Mouse (Mus musculus) forebrain, embryonic 10.5 days (tissue): Measurements from ENCODE around the gene Perm1. TPM values are rescaled to one million over a fixed set of nuclear protein-coding genes. Genes with fewer than 3 reads are reported as not detected.
A peak's percentile ranks its signal among the peaks of the same experiment; 100 is the strongest.

ENCODE experiments used
- DNase-seq: peaks from one replicate; pipeline ENCODE4 v3.0.0-alpha.2; 2017; ENCODE audit warnings: low spot score; ENCODE audit errors: extremely low spot score
- H3K27ac ChIP-seq: fragments of 300-500 bp; sonication (generic); 2 replicates; pipeline ENCODE4 v1.5.1; 2016; ENCODE audit warnings: mild to moderate bottlenecking
- H3K27me3 ChIP-seq: fragments of 300-500 bp; sonication (generic); 2 replicates; pipeline ENCODE4 v1.6.1; 2016; ENCODE audit warnings: mild to moderate bottlenecking; ENCODE audit not compliant: poor library complexity, severe bottlenecking
- H3K36me3 ChIP-seq: fragments of 300-500 bp; sonication (generic); replicated peaks from 2 replicates; pipeline ENCODE4 v1.6.1; 2016; ENCODE audit warnings: mild to moderate bottlenecking, moderate library complexity
- H3K4me1 ChIP-seq: fragments of 300-500 bp; sonication (generic); 2 replicates; pipeline ENCODE4 v1.6.1; 2016
- H3K4me3 ChIP-seq: fragments of 300-500 bp; sonication (generic); 2 replicates; pipeline ENCODE4 v1.5.1; 2016; ENCODE audit warnings: mild to moderate bottlenecking, moderate library complexity
- H3K9me3 ChIP-seq: fragments of 300-500 bp; sonication (generic); 2 replicates; pipeline ENCODE4 v1.6.1; 2016; ENCODE audit warnings: mild to moderate bottlenecking, moderate library complexity
- WGBS: fragments of 180-500 bp; shearing (Covaris S2); methylation state at CpG from one replicate; pipeline ENCODE4 v1.1.7; 2016; 5-methylcytosine and 5-hydroxymethylcytosine counted together
- polyA plus RNA-seq: library from polyadenylated mRNA; unstranded; fragments of >200 nt; fragmentation: Nextera tagmentation; extraction: Ambion mirVana; gene quantifications from 2 replicates; pipeline ENCODE4 v1.2.1, GENCODE M21; 2016

The Perm1 gene
- polyA plus RNA-seq, result 1.1 TPM in 2 replicates

DNA sequence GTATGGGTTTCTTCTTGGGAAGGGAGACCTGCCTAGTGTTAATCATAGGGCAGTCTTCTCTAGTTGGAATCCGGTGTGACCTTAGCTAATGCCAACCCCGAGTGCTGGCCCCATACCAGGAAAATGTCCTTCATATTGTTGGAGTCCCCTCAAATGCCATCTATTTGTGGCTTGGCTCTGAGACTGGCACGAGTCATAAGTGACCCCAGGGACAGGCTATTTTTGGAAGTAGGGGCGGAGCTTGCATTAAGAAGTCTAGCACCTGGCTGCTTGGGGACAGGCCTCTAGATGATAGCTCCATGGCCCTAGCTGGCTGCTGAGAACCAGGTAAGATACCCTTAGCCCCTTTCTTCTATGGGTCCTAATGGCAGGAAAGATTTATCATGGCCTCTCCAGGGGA, at the start of gene Perm1:
Perm1 (plus strand) TSS at position 220 of the 400 bp plus-strand sequence.
- WGBS, result 86% methylated on average over 4 of the region's 4 CpGs
- 0 out of 2 replicates have a peak, but pooled peaks cover 3% of the 10 kb centered on the region for H3K36me3 ChIP-seq
- H3K27me3 ChIP-seq, result no peaks in the 10 kb centered on the region
- H3K4me3 ChIP-seq, result no peak within 1 kb of the TSS
- H3K27ac ChIP-seq, result no peak within 1 kb of the TSS
- H3K4me1 ChIP-seq, result no peaks in the 10 kb centered on the region
- no peak for DNase-seq
- no peaks in the 10 kb centered on the region for H3K9me3 ChIP-seq

DNA sequence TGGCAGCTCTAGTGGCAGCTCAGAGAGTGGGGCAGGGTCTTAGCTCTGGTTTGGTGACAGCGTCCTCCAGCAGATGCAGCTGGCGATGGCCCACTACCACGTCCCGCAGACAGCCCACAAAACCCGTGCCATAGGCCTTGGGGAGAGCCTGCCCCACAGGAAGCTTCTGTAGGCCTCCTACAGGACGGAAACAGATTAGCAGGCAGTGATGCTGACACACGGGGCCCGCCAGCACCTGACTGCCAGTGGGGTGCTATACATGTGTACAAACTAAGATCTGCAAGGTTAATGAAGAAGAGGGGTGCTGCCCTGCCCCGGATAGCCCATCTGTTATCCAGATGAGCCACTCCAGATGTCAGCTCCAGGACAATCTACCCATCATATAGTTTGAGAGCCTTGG, 49.2 kb upstream of the Perm1 start:
- no peaks in the 10 kb centered on the region for H3K4me1 ChIP-seq
- no peak overlapping the region for H3K4me3 ChIP-seq
- WGBS, result 91% methylated on average over 9 of the region's 9 CpGs
- no peak overlapping the region for H3K27ac ChIP-seq
- no peak for DNase-seq
- H3K36me3 ChIP-seq, result peaks cover 99% of the 10 kb centered on the region
- no peaks in the 10 kb centered on the region for H3K27me3 ChIP-seq
- peaks cover 20% of the 10 kb centered on the region for H3K9me3 ChIP-seq

DNA sequence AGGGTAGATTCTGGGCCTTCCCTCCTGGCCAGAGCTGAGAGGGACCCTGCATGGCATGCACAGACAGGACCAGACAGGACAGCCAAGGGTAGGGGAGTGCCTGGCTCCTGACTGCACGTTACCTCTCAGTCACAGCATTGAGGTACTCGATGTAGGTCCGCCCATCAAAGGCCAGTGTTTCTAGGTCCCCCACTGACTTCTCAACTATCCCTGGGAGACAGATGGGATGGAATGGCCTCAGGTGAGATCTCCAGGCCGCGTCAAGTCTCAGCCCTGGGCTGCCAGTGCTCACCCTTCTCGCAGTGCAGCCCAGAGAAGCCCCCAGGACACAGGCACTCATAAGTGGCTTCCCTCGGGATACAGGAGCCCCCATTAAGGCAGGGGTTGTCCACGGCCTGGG, 47.1 kb upstream of the Perm1 start:
- WGBS, result 92% methylated on average over 8 of the region's 8 CpGs
- no peak overlapping the region for H3K4me3 ChIP-seq
- DNase-seq, result no peak
- H3K9me3 ChIP-seq, result peaks cover 1% of the 10 kb centered on the region; the same call in 1 of the 2 replicates
- H3K36me3 ChIP-seq, result peaks cover 100% of the 10 kb centered on the region
- no peak overlapping the region for H3K27ac ChIP-seq
- H3K4me1 ChIP-seq, result no peaks in the 10 kb centered on the region
- H3K27me3 ChIP-seq, result no peaks in the 10 kb centered on the region

DNA sequence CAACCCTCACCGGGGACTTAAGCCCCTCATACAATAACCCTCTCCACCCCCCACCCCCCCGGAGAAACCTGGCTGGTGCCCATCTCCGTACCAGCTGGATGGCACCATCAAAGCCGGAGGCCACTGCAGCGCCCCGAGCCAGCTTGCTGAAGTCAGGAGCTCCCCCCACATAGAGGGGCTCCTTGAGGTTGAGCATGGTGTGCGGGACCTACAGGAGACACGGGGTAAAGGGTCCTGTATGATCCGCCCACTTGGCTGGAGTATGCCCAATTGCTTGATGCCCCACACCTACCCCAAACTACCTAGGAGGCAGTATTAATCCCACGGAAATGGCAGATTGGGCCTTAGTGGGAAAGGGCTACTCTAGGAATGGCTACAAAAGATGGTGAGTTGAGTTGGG, 46.5 kb upstream of the Perm1 start:
- Histone ChIP-seq H3K27ac (no peak overlapping the region), H3K9me3 (no peaks in the 10 kb centered on the region), H3K4me1 (no peaks in the 10 kb centered on the region), H3K36me3 (peaks cover 100% of the 10 kb centered on the region), H3K27me3 (no peaks in the 10 kb centered on the region), H3K4me3 (no peak overlapping the region)
- 95% methylated on average over 10 of the region's 10 CpGs for WGBS
- no peak for DNase-seq

DNA sequence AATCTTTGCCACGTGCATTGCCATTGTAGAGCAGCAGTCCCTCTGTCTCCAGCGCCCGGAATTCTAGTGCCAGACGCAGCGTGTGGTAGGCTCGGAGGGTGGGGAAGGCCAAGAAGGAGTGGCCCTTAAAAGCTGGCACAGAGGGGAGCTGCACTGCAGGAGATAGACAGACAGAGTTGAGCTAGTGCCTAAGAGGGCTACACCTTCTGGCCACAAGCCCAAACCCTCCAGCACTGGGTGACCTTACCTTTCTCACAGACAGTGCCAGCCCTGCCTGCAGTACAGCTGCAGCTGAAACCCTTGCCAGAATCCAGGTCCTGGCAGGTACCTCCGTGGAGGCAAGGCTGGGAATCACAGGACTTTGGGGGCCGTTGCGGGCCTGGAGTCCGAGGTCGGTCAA, 43.8 kb upstream of the Perm1 start:
- H3K36me3 ChIP-seq, result peaks cover 100% of the 10 kb centered on the region
- H3K27ac ChIP-seq, result no peak overlapping the region
- H3K9me3 ChIP-seq, result no peaks in the 10 kb centered on the region
- no peak overlapping the region for H3K4me3 ChIP-seq
- DNase-seq, result no peak
- H3K27me3 ChIP-seq, result no peaks in the 10 kb centered on the region
- H3K4me1 ChIP-seq, result no peaks in the 10 kb centered on the region
- WGBS, result 97% methylated on average over 11 of the region's 11 CpGs

DNA sequence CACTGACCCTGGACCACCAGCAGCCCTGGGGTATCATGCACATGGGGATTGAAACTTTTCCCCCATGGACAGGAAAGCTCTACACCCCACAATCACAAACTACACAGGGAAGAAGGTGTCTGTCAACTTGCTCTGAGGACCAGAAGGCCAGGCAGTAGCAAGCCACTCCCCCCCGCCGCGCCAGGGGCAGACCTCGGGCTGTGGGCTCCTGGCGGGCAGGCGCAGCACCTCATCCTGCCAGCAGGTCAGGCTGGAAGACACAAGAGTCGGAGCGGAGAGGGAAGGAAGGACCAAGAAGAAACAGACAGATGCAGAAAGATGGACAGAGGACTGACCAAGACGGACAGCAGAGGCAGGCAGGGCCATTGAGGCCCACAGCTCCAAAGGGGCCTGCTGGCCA, 38.0 kb upstream of the Perm1 start:
- Histone ChIP-seq H3K36me3 (peaks cover 100% of the 10 kb centered on the region), H3K4me3 (no peak overlapping the region), H3K27ac (no peak overlapping the region), H3K9me3 (no peaks in the 10 kb centered on the region), H3K27me3 (no peaks in the 10 kb centered on the region), H3K4me1 (no peaks in the 10 kb centered on the region)
- DNase-seq, result no peak
- 95% methylated on average over 9 of the region's 9 CpGs for WGBS

DNA sequence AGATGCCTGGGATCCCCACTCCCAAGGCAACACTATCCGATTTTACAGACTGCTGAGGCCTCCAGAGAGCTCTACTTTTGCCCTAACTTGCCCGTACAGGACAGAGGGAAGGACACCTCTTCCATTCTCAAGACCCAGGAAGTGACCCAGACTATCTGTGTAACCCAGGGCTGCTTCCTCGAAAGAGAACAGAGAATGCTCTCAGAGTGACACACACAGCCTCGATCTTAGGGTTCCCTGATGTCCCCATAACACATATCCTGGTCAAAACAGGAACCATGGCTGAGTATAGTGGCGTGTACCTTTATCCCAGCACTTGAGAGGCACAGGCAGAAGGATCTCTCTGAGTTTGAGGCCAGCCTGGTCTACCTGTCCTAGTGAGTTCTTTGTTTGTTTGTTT, 31.9 kb upstream of the Perm1 start:
- WGBS, result 90% methylated on average over 5 of the region's 5 CpGs
- Histone ChIP-seq H3K36me3 (peaks cover 89% of the 10 kb centered on the region), H3K27ac (no peak overlapping the region), H3K9me3 (no peaks in the 10 kb centered on the region), H3K4me3 (peak overlapping the region; percentile 14; the same call in 1 of the 2 replicates), H3K27me3 (no peaks in the 10 kb centered on the region), H3K4me1 (peaks cover 55% of the 10 kb centered on the region)
- DNase-seq, result no peak

DNA sequence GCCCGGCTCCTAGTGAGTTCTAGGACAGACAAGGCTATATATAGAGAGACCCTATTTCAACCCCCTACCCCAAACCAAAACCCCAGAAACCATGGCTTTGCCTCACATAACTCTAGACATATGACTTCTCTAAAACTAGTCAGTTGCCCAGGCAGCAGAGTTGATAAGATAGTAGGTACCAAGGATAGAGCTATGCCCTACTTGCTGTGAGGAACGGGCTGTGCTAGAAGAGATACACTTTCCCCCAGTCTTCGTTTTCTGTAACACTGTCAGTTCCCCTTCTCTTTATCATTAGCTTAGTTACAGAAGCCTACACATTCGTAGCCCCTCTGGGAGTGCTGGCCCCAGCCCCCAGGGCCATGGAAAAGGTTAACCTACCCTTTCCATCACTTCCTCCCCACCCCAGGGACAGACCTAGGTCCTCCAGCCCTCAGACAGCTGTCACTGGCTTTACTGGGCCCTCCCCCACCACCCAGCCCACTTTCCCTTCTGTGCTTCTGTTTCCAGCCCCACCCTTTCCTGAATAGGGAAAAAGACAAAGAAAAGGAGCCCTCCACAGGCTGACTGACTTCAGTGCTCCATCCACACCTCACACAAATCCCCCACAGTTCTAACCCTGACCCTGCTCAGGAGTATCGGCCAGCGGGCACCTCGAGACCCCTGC, 31.2 kb upstream of the Perm1 start:
- Histone ChIP-seq H3K27me3 (no peaks in the 10 kb centered on the region), H3K4me1 (peaks cover 62% of the 10 kb centered on the region), H3K36me3 (peaks cover 82% of the 10 kb centered on the region), H3K4me3 (peak overlapping the region; percentile 52; the same call in 1 of the 2 replicates), H3K27ac (peak overlapping the region; percentile 89), H3K9me3 (no peaks in the 10 kb centered on the region)
- DNase-seq, result no peak
- 84% methylated on average over 7 of the region's 7 CpGs for WGBS

DNA sequence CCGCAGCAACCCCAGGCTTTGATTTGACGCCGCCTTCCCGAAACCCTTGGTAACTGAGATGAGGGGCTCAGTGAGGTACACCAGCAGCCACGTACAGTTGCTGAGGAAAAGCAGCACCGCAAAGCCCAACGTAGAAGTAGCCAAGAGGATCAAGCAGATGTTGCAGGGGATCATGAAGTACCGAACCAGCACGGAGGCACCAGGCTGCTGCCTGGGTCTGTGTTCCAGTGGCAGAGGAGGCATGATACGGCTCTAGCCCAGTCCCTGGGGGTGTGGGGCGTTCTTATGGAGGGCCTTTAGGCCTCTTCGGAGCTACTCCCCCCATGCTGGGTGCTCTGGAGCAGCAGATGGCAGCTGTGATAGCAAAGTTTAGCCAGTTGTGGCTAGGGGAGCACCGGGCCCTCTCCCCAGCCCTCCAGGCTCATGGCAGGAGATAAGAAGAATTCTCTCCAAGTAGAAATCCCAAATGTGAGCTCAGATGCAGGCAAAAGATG, 30.2 kb upstream of the Perm1 start:
- Histone ChIP-seq H3K27ac (peak overlapping the region; percentile 89), H3K36me3 (peaks cover 82% of the 10 kb centered on the region), H3K27me3 (no peaks in the 10 kb centered on the region), H3K4me1 (peaks cover 72% of the 10 kb centered on the region), H3K9me3 (no peaks in the 10 kb centered on the region), H3K4me3 (peak overlapping the region; percentile 52)
- DNase-seq, result no peak
- 69% methylated on average over 13 of the region's 13 CpGs for WGBS

DNA sequence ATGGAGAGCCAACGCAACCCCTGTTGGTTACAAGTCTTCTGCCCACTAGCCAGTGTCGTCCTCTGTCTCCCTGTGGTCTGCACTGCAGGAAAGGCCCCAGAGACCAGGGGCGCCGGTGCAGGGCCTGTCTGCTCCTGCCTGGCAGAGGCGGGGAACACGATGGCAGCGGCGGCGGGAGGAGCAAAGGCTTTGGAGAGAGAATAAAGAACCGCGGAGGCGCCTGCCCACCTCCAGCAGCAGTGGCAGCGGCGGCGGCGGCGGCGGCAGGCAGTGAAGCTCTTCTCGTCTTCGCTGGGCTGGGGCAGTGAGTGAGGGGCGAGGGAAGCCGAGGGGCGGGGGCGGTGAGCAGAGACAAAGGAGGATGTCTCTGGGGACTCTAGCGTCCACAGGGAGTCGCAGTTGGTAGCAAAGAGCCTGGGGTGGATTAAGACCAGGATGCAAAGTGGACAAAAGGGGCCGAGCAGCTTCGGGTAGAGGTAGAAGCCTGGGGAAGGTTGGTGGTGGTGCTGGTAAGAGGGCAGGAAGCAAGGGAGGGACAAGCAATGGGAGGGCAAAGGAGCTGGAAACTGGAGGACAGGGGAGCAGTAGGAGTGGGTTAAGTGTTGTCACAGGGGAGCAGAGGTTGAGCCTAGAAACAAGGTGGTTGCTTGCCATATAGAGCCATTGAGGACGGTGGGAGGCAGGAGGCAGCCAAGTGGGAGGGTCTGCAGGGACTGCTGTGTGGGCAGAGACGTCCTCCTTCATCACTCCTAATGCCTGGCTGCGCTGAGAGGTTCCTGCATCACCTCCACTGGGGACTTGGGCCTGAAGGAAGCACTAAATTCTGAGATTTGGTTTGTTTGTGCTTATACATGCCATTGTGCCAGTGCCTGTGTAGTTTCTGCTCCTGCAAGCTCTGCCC, 29.5 kb upstream of the Perm1 start:
- no peaks in the 10 kb centered on the region for H3K27me3 ChIP-seq
- WGBS, result 4% methylated on average over 31 of the region's 31 CpGs
- DNase-seq, result peak; percentile 74
- no peaks in the 10 kb centered on the region for H3K9me3 ChIP-seq
- H3K4me1 ChIP-seq, result peaks cover 79% of the 10 kb centered on the region
- peaks cover 82% of the 10 kb centered on the region for H3K36me3 ChIP-seq
- H3K27ac ChIP-seq, result peak overlapping the region; percentile 89
- H3K4me3 ChIP-seq, result peak overlapping the region; percentile 52

DNA sequence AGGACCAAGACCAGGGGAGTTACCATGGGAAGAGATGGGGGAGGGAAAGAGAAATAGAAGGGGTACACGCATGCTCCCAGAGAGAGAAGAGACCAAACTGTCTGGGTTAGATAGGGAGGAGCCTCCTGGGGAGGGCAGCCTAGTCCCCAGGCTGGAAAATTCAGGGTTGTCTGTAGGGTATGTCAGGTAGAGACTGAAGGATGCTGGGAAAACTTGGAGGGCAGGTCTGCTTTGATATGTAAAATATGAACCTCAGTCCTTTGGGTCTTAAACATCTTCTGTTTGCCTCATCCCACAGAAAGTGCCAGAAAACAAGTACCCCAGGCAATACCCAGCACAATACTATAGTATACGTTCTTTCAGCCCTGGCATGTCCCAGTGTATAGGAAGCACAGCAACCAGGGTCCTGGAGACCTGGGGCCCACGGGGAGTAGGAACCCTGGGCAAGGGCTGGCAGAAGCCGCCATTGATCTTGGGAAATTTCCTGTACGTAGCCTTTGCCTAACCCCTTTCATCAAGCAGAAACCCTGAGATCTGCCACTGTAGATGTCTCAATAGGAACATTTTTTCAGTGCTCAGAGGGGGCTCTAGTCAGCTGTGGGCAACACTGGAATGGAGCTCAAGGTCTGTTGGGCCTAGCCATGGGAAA, 27.4 kb upstream of the Perm1 start:
- no peaks in the 10 kb centered on the region for H3K27me3 ChIP-seq
- H3K4me1 ChIP-seq, result peaks cover 99% of the 10 kb centered on the region
- peaks cover 82% of the 10 kb centered on the region for H3K36me3 ChIP-seq
- WGBS, result 41% methylated on average over 5 of the region's 5 CpGs
- H3K27ac ChIP-seq, result peak overlapping the region; percentile 89
- H3K4me3 ChIP-seq, result peak overlapping the region; percentile 52
- no peaks in the 10 kb centered on the region for H3K9me3 ChIP-seq
- DNase-seq, result no peak

DNA sequence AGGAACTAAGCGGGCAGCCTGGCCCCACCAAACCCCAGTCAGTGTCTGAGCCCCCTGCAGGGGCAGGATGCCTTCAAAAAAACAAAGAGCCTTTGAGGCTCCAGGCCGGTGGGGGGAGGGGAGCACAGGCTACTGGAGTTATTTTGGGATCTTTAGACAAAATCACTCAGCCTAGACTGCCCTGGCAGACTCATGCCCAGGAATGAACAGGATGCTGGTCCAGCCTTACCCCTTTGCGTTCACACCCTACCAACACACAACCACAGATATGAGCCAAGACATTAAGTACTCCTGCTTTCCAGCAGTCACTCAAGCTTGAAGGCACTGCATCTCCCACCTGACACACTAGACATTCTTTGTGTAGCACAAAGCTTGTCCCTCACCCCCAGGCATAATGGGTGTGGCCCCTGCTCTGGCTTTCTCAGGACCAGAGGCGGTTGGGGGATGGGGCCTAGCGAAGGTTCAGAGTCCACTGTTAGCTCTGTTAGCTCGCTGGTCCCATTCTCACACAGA, 26.8 kb upstream of the Perm1 start:
- peak overlapping the region; percentile 52 for H3K4me3 ChIP-seq
- H3K27me3 ChIP-seq, result no peaks in the 10 kb centered on the region
- H3K27ac ChIP-seq, result peak overlapping the region; percentile 89
- H3K4me1 ChIP-seq, result peaks cover 99% of the 10 kb centered on the region
- peaks cover 82% of the 10 kb centered on the region for H3K36me3 ChIP-seq
- H3K9me3 ChIP-seq, result no peaks in the 10 kb centered on the region
- WGBS, result 1% methylated on average over 6 of the region's 6 CpGs
- peak; percentile 72 for DNase-seq
